Mouse (Mus musculus) right cerebral cortex, adult 2 months (tissue): ENCODE data around the gene Wbp1.
A peak's percentile ranks its signal among the peaks of the same experiment; 100 is the strongest.

Source experiments
- DNase-seq, 2 experiments: peaks; one replicate each; pipeline ENCODE4 v3.0.0; 2021 to 2022; ENCODE audit warnings: low spot score in 2 of 2

The Wbp1 gene

GRCm38 (mm10) chr6:83140044-83140443 lies 18.7 kb upstream of the Wbp1 start:
- DNase-seq = no peak

- no peak for DNase-seq
Observed at GRCm38 (mm10) chr6:83138056-83138455, 16.7 kb upstream of the Wbp1 start.

- DNase-seq = peak in 1 of 2 experiments; percentile 65
Observed at GRCm38 (mm10) chr6:83137576-83137950, 16.2 kb upstream of the Wbp1 start.

- no peak for DNase-seq
Observed at GRCm38 (mm10) chr6:83136881-83137575, 15.7 kb upstream of the Wbp1 start.

- DNase-seq = no peak
Observed at GRCm38 (mm10) chr6:83136291-83136880, 15.0 kb upstream of the Wbp1 start.

GRCm38 (mm10) chr6:83135571-83136161 lies 14.3 kb upstream of the Wbp1 start:
- DNase-seq = no peak

- DNase-seq = no peak
Observed at GRCm38 (mm10) chr6:83134951-83135513, 13.7 kb upstream of the Wbp1 start, which contains the start of gene Rtkn. Gene Rtkn, plus strand, starts transcription at chr6:83135463.

GRCm38 (mm10) chr6:83134226-83134625 lies 12.9 kb upstream of the Wbp1 start:
- DNase-seq = no peak

- DNase-seq = no peak
Observed at GRCm38 (mm10) chr6:83132176-83132919, 11.0 kb upstream of the Wbp1 start.

- no peak for DNase-seq
Observed at GRCm38 (mm10) chr6:83131469-83132034, 10.2 kb upstream of the Wbp1 start.

GRCm38 (mm10) chr6:83127419-83127818 lies 6.1 kb upstream of the Wbp1 start:
- no peak for DNase-seq

- DNase-seq = no peak
Observed at GRCm38 (mm10) chr6:83125331-83125730, 4.0 kb upstream of the Wbp1 start, which contains the start of gene Ino80b. Gene Ino80b, minus strand, starts transcription at chr6:83125431.

- DNase-seq = peak; percentile 89 to 90
Observed at GRCm38 (mm10) chr6:83124851-83125312, 3.5 kb upstream of the Wbp1 start.

- no peak for DNase-seq
Observed at GRCm38 (mm10) chr6:83122961-83123360, 1.6 kb upstream of the Wbp1 start.

GRCm38 (mm10) chr6:83121863-83122710 lies 728 bp upstream of the Wbp1 start:
- DNase-seq = peak; percentile 11 to 29

- DNase-seq = no peak
Observed at GRCm38 (mm10) chr6:83119734-83120051, 1.7 kb downstream of the Wbp1 start.

GRCm38 (mm10) chr6:83118825-83119733 lies 2.3 kb downstream of the Wbp1 start:
- DNase-seq = no peak

GRCm38 (mm10) chr6:83118369-83118768 lies 3.0 kb downstream of the Wbp1 start:
- no peak for DNase-seq

GRCm38 (mm10) chr6:83117616-83118015 lies 3.7 kb downstream of the Wbp1 start:
- DNase-seq = no peak

GRCm38 (mm10) chr6:83117165-83117438 lies 4.3 kb downstream of the Wbp1 start:
- no peak for DNase-seq
